In the genomic region with DNA sequence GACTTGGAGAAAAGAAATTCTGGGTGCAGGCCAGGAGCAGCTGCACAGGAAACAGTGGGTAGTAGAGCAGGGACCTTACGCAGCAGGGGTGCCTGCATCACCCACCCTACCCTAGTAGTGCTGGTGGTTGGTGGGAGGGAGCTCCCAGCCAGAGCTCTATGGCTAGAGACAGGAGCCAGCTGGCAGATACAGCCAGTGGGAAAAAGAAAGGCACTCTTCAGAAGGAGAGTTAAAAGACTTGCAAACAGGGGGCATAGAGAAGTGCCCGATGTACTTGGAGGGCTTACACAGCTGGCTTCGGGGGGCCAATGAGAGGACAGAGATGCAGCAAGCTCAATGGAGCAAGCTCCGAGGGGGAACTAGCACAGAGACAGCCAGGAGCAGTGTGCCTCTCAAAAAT, we compare ENCODE assay signal across 19 mouse cellular contexts. TPM values are rescaled to one million over a fixed set of nuclear protein-coding genes. Genes with fewer than 3 reads are reported as not detected.
DNase-seq lines count a peak whose midpoint lies in the region; ATAC-seq lines count a peak whose summit lies in the region.
"Had no signal": no experiment of that assay in that cellular context is flagged by ENCODE, and none has a peak within 500 bp of the region (broad histone marks: within the 10 kb centered on the region; RNA-seq: fewer than 3 reads in every experiment).

No protein-coding gene starts in this region.

- H3K36me3 ChIP-seq in hindbrain, embryonic 15.5 days, result no peaks in the 10 kb centered on the region
- H3K36me3 ChIP-seq in hindbrain, embryonic 11.5 days (ENCODE audit: control insufficient read depth, insufficient read depth, low read length), result no peaks in the 10 kb centered on the region
- H3K36me3 ChIP-seq in midbrain, embryonic 16.5 days (ENCODE audit: control insufficient read depth, insufficient read depth, low read length), result no peaks in the 10 kb centered on the region
- H3K36me3 ChIP-seq in midbrain, embryonic 14.5 days (ENCODE audit: control insufficient read depth, insufficient read depth, low read length), result no peaks in the 10 kb centered on the region
- H3K36me3 ChIP-seq: G1E; heart, embryonic 13.5 days; limb, embryonic 13.5 days had no signal

- no peak overlapping the region for H3K4me3 ChIP-seq in hindbrain, embryonic 15.5 days
- H3K4me3 ChIP-seq in hindbrain, embryonic 11.5 days (ENCODE audit: low read depth, low read length), result no peak overlapping the region
- H3K4me3 ChIP-seq in midbrain, embryonic 16.5 days (ENCODE audit: low read depth, low read length), result no peak overlapping the region
- H3K4me3 ChIP-seq in midbrain, embryonic 14.5 days (replicated peaks; ENCODE audit: low read depth, low read length), result no peak overlapping the region
- H3K4me3 ChIP-seq: heart, embryonic 13.5 days; limb, embryonic 13.5 days had no signal

- no peak overlapping the region for H3K4me2 ChIP-seq in hindbrain, embryonic 15.5 days
- no peak overlapping the region for H3K4me2 ChIP-seq in hindbrain, embryonic 11.5 days (replicated peaks; ENCODE audit: low read depth, low read length)
- H3K4me2 ChIP-seq in midbrain, embryonic 16.5 days (ENCODE audit: low read length), result no peak overlapping the region
- no peak overlapping the region for H3K4me2 ChIP-seq in midbrain, embryonic 14.5 days (ENCODE audit: low read length)
- H3K4me2 ChIP-seq: heart, embryonic 13.5 days; limb, embryonic 13.5 days had no signal

- ATAC-seq in hindbrain, embryonic 15.5 days (ENCODE audit: low FRiP score, low read depth), result peak; percentile 73
- no peak for ATAC-seq in hindbrain, embryonic 11.5 days (ENCODE audit: low FRiP score)
- ATAC-seq in midbrain, embryonic 16.5 days, result peak; percentile 45; the same call in 1 of the 2 replicates
- ATAC-seq in midbrain, embryonic 14.5 days (ENCODE audit: low FRiP score, low TSS enrichment), result no peak
- 0 out of 2 replicates have a peak, but pooled peaks have one; percentile 26 for ATAC-seq in megakaryocyte-erythroid progenitor cell, adult 5-6 weeks (replicated peaks; ENCODE audit: low FRiP score, low TSS enrichment, poor library complexity, severe bottlenecking)

- no peaks in the 10 kb centered on the region for H3K9me3 ChIP-seq in hindbrain, embryonic 15.5 days
- H3K9me3 ChIP-seq in hindbrain, embryonic 11.5 days (ENCODE audit: control insufficient read depth, low read length), result no peaks in the 10 kb centered on the region
- H3K9me3 ChIP-seq in midbrain, embryonic 16.5 days (replicated peaks; ENCODE audit: control insufficient read depth, low read length, poor library complexity, severe bottlenecking), result no peaks in the 10 kb centered on the region
- no peaks in the 10 kb centered on the region for H3K9me3 ChIP-seq in midbrain, embryonic 14.5 days (ENCODE audit: control insufficient read depth, low read length)
- H3K9me3 ChIP-seq: G1E; heart, embryonic 13.5 days; limb, embryonic 13.5 days had no signal

- WGBS in hindbrain, embryonic 15.5 days, result 50% methylated on average over 4 of the region's 4 CpGs
- 57% methylated on average over 4 of the region's 4 CpGs for WGBS in hindbrain, embryonic 11.5 days
- 55% methylated on average over 4 of the region's 4 CpGs for WGBS in midbrain, embryonic 16.5 days
- 63% methylated on average over 4 of the region's 4 CpGs for WGBS in midbrain, embryonic 14.5 days

- no peaks in the 10 kb centered on the region for H3K27me3 ChIP-seq in hindbrain, embryonic 15.5 days
- H3K27me3 ChIP-seq in hindbrain, embryonic 11.5 days (ENCODE audit: control insufficient read depth, insufficient read depth, low read length), result no peaks in the 10 kb centered on the region
- no peaks in the 10 kb centered on the region for H3K27me3 ChIP-seq in midbrain, embryonic 16.5 days (ENCODE audit: control insufficient read depth, insufficient read depth, low read depth, low read length)
- H3K27me3 ChIP-seq in midbrain, embryonic 14.5 days (ENCODE audit: control insufficient read depth, insufficient read depth, low read length), result no peaks in the 10 kb centered on the region
- H3K27me3 ChIP-seq: heart, embryonic 13.5 days; limb, embryonic 13.5 days had no signal

- H3K27ac ChIP-seq in hindbrain, embryonic 15.5 days (replicated peaks), result no peak overlapping the region
- H3K27ac ChIP-seq in hindbrain, embryonic 11.5 days (ENCODE audit: low read depth, low read length), result no peak overlapping the region
- H3K27ac ChIP-seq in midbrain, embryonic 16.5 days (ENCODE audit: low read length), result no peak overlapping the region
- no peak overlapping the region for H3K27ac ChIP-seq in midbrain, embryonic 14.5 days (replicated peaks; ENCODE audit: low read depth, low read length)
- H3K27ac ChIP-seq: heart, embryonic 13.5 days; limb, embryonic 13.5 days had no signal

- no peak overlapping the region for H3K9ac ChIP-seq in hindbrain, embryonic 15.5 days
- no peak overlapping the region for H3K9ac ChIP-seq in hindbrain, embryonic 11.5 days (ENCODE audit: low read depth, low read length)
- no peak overlapping the region for H3K9ac ChIP-seq in midbrain, embryonic 16.5 days (ENCODE audit: low read depth, low read length)
- H3K9ac ChIP-seq in midbrain, embryonic 14.5 days (replicated peaks; ENCODE audit: low read length), result no peak overlapping the region
- H3K9ac ChIP-seq: heart, embryonic 13.5 days; limb, embryonic 13.5 days had no signal

- no peak for DNase-seq in hindbrain, embryonic 11.5 days (ENCODE audit: low spot score)
- no peak for DNase-seq in midbrain, embryonic 14.5 days
- DNase-seq in thymus, postnatal 36 days, result peak; percentile 14 to 37
- DNase-seq in urinary bladder, adult 2 months (ENCODE audit: low spot score), result no peak
- DNase-seq: adrenal gland, adult 2 months; cerebellum, adult 2 months; embryo, embryonic 11 days; heart, postnatal 4 days; kidney, adult 2 months; lung, postnatal 4 days; retina, postnatal 1 day had no signal

- H3K4me1 ChIP-seq in hindbrain, embryonic 15.5 days (replicated peaks), result no peaks in the 10 kb centered on the region
- H3K4me1 ChIP-seq in hindbrain, embryonic 11.5 days (replicated peaks; ENCODE audit: control insufficient read depth, insufficient read depth, low read length), result no peaks in the 10 kb centered on the region
- no peaks in the 10 kb centered on the region for H3K4me1 ChIP-seq in midbrain, embryonic 16.5 days (ENCODE audit: control insufficient read depth, insufficient read depth, low read length)
- no peaks in the 10 kb centered on the region for H3K4me1 ChIP-seq in midbrain, embryonic 14.5 days (ENCODE audit: control insufficient read depth, insufficient read depth, low read length)

RNA-seq across cellular contexts. Expression of a gene that starts 12.4 kb away (rescaled TPM):
- 0.30 TPM in 1 of 2 replicates, not detected in the other for polyA plus RNA-seq in hindbrain, embryonic 15.5 days (2015; fragmentation: Nextera tagmentation; extraction: Ambion mirVana)
- polyA plus RNA-seq in hindbrain, embryonic 11.5 days (2014; fragmentation: Nextera tagmentation; extraction: Ambion mirVana), result 0.11 TPM in 1 of 2 replicates, not detected in the other
- polyA plus RNA-seq in midbrain, embryonic 16.5 days (2015; fragmentation: Nextera tagmentation; extraction: Ambion mirVana), result 0.10 and 0.63 TPM in 2 replicates
- not detected in 2 replicates for polyA plus RNA-seq in midbrain, embryonic 14.5 days (2014; fragmentation: Nextera tagmentation; extraction: Ambion mirVana)
- not detected in 2 replicates for total RNA-seq in megakaryocyte-erythroid progenitor cell, adult 5-6 weeks (2014; fragmentation: Nextera tagmentation)
- not detected in 2 replicates for total RNA-seq in megakaryocyte-erythroid progenitor cell, adult 5-6 weeks (2017)
- not detected in 2 replicates for polyA plus RNA-seq in urinary bladder, adult 2 months (2012; rRNA removed)
- total RNA-seq: G1E; heart, postnatal 4 days; monocyte, adult 5-6 weeks; neutrophil, adult 5-6 weeks had no signal
- polyA plus RNA-seq: adrenal gland, adult 2 months; G1E; heart, embryonic 13.5 days; limb, embryonic 13.5 days had no signal

RNA-seq across cellular contexts. Expression of a gene that starts 53.8 kb away (rescaled TPM):
- 19.3 TPM in 2 replicates for polyA plus RNA-seq in hindbrain, embryonic 15.5 days (2015; fragmentation: Nextera tagmentation; extraction: Ambion mirVana)
- polyA plus RNA-seq in hindbrain, embryonic 11.5 days (2014; fragmentation: Nextera tagmentation; extraction: Ambion mirVana), result 27.3 and 31.7 TPM in 2 replicates
- 18.5 and 18.6 TPM in 2 replicates for polyA plus RNA-seq in midbrain, embryonic 16.5 days (2015; fragmentation: Nextera tagmentation; extraction: Ambion mirVana)
- polyA plus RNA-seq in midbrain, embryonic 14.5 days (2014; fragmentation: Nextera tagmentation; extraction: Ambion mirVana), result 14.7 and 14.9 TPM in 2 replicates
- 37.9 and 40.5 TPM in 2 replicates for total RNA-seq in megakaryocyte-erythroid progenitor cell, adult 5-6 weeks (2014; fragmentation: Nextera tagmentation)
- total RNA-seq in megakaryocyte-erythroid progenitor cell, adult 5-6 weeks (2017), result 62.3 and 74.4 TPM in 2 replicates
- 26.4 and 28.3 TPM in 2 replicates for polyA plus RNA-seq in urinary bladder, adult 2 months (2012; rRNA removed)

Comparison
In these comparisons a context has a peak if more than half of its experiments do, and no peak if none do; other contexts are left out.
1. ATAC-seq: peak in hindbrain, embryonic 15.5 days (single experiment), midbrain, embryonic 16.5 days (single experiment) and megakaryocyte-erythroid progenitor cell, adult 5-6 weeks (single experiment); none in hindbrain, embryonic 11.5 days (single experiment) and midbrain, embryonic 14.5 days (single experiment).
2. DNase-seq: peak in thymus, postnatal 36 days (2 of 2); none in hindbrain, embryonic 11.5 days (single experiment), midbrain, embryonic 14.5 days (single experiment) and urinary bladder, adult 2 months (single experiment).